ENCODE assay signal across 17 mouse cellular contexts in the genomic region with DNA sequence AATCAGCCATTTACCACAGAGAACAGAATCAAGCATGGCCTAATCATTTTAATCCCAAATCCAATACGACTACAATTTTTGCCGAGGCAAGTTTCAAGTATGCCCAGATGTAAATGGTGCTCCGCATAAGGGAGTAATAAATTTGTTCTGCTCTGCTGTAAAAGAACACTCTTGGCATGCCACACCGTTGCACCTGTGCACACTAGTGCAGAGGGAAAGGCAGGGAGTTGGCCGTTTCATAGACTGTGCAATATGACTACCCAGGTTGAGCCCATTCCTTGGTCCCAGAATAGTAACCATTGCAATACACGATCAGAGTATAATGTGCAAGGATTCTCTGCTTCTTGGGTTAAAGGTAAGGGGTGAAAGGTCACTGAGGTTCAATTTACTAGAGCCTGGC.
"Had no signal": no experiment of that assay in that cellular context is flagged by ENCODE, and none has a peak within 500 bp of the region (broad histone marks: within the 10 kb centered on the region; RNA-seq: fewer than 3 reads in every experiment).

No protein-coding gene starts in this region.

- H3K9me3 ChIP-seq: limb, embryonic 13.5 days; liver, embryonic 12.5 days; lung, embryonic 15.5 days; stomach, embryonic 15.5 days had no signal

- H3K9ac ChIP-seq: limb, embryonic 13.5 days; liver, embryonic 12.5 days; lung, embryonic 15.5 days; stomach, embryonic 15.5 days had no signal

- DNase-seq: kidney, adult 11 months; kidney, adult 9 months; kidney, postnatal 4 days; lung, postnatal 14 days; right cerebral cortex, postnatal 4 days; thymus, adult 2 months; thymus, postnatal 25 days had no signal

- H3K36me3 ChIP-seq: limb, embryonic 13.5 days; liver, embryonic 12.5 days; lung, embryonic 15.5 days; stomach, embryonic 15.5 days had no signal

- H3K4me3 ChIP-seq: left cerebral cortex, adult 2 months; limb, embryonic 13.5 days; liver, embryonic 12.5 days; lung, embryonic 15.5 days; megakaryocyte, embryonic 14.5 days; stomach, embryonic 15.5 days had no signal

- H3K27ac ChIP-seq: kidney, postnatal 0 days; left cerebral cortex, adult 2 months; limb, embryonic 13.5 days; liver, embryonic 12.5 days; lung, embryonic 15.5 days; macrophage; stomach, embryonic 15.5 days had no signal

- ATAC-seq: liver, embryonic 12.5 days; midbrain, embryonic 16.5 days had no signal

- H3K4me2 ChIP-seq: limb, embryonic 13.5 days; liver, embryonic 12.5 days; lung, embryonic 15.5 days; midbrain, embryonic 11.5 days; stomach, embryonic 15.5 days had no signal

- H3K27me3 ChIP-seq: limb, embryonic 13.5 days; liver, embryonic 12.5 days; lung, embryonic 15.5 days; megakaryocyte, embryonic 14.5 days; stomach, embryonic 15.5 days had no signal

- H3K4me1 ChIP-seq: limb, embryonic 13.5 days; liver, embryonic 12.5 days; lung, embryonic 15.5 days; megakaryocyte, embryonic 14.5 days; stomach, embryonic 15.5 days had no signal
